Mouse (Mus musculus) liver, embryonic 12.5 days (tissue): ENCODE data around the gene Arhgap23. TPM values are rescaled to one million over a fixed set of nuclear protein-coding genes. Genes with fewer than 3 reads are reported as not detected.

Experiments
- ATAC-seq: fragments of 200-750 bp; cut with Nextera tagmentation; 2 replicates; pipeline ENCODE4 v1.8.0; 2017; ENCODE audit warnings: moderate number of reproducible peaks, mild to moderate bottlenecking, moderate library complexity
- H3K27ac ChIP-seq: fragments of 300-500 bp; sonication (generic); 2 replicates; pipeline ENCODE4 v1.5.1; 2016; ENCODE audit warnings: mild to moderate bottlenecking
- H3K27me3 ChIP-seq: fragments of 300-500 bp; sonication (generic); replicated peaks from 2 replicates; pipeline ENCODE4 v1.6.1; 2016; ENCODE audit warnings: mild to moderate bottlenecking, moderate library complexity
- H3K36me3 ChIP-seq: fragments of 300-500 bp; sonication (generic); 2 replicates; pipeline ENCODE4 v1.6.1; 2016; ENCODE audit warnings: mild to moderate bottlenecking, moderate library complexity
- H3K4me1 ChIP-seq: fragments of 300-500 bp; sonication (generic); 2 replicates; pipeline ENCODE4 v1.6.1; 2016
- H3K4me2 ChIP-seq: fragments of 300-500 bp; sonication (generic); 2 replicates; pipeline ENCODE4 v1.6.1; 2016; ENCODE audit warnings: mild to moderate bottlenecking, moderate library complexity
- H3K4me3 ChIP-seq: fragments of 300-500 bp; sonication (generic); 2 replicates; pipeline ENCODE4 v1.5.1; 2016; ENCODE audit warnings: mild to moderate bottlenecking, moderate library complexity
- H3K9ac ChIP-seq: fragments of 300-500 bp; sonication (generic); 2 replicates; pipeline ENCODE4 v1.6.1; 2016; ENCODE audit warnings: mild to moderate bottlenecking, moderate library complexity
- H3K9me3 ChIP-seq: fragments of 300-500 bp; sonication (generic); replicated peaks from 2 replicates; pipeline ENCODE4 v1.6.1; 2016; ENCODE audit warnings: mild to moderate bottlenecking, moderate library complexity
- WGBS: fragments of 180-500 bp; shearing (Covaris S2); methylation state at CpG from one replicate; pipeline ENCODE4 v1.1.7; 2016; ENCODE audit not compliant: insufficient replicate concordance; 5-methylcytosine and 5-hydroxymethylcytosine counted together
- polyA plus RNA-seq: library from polyadenylated mRNA; unstranded; fragments of >200 nt; fragmentation: Nextera tagmentation; extraction: Ambion mirVana; gene quantifications from 2 replicates; pipeline ENCODE4 v1.2.1, GENCODE M21; 2016

Arhgap23 gene
- polyA plus RNA-seq, 1 experiment from 2014 or later, result 17.3 TPM

GRCm38 (mm10) chr11:97477431-97477830, 62.1 kb downstream of the Arhgap23 start:
- Histone ChIP-seq H3K4me2 (no peak overlapping the region), H3K9me3 (no peaks in the 10 kb centered on the region), H3K9ac (no peak overlapping the region), H3K4me1 (peaks cover 15% of the 10 kb centered on the region; the same call in 1 of the 2 replicates), H3K27ac (no peak overlapping the region), H3K27me3 (no peaks in the 10 kb centered on the region), H3K36me3 (peaks cover 100% of the 10 kb centered on the region), H3K4me3 (no peak overlapping the region)
- 90% methylated on average over 7 of the region's 7 CpGs for whole genome bisulfite sequencing
- no peak for ATAC-seq

DNA sequence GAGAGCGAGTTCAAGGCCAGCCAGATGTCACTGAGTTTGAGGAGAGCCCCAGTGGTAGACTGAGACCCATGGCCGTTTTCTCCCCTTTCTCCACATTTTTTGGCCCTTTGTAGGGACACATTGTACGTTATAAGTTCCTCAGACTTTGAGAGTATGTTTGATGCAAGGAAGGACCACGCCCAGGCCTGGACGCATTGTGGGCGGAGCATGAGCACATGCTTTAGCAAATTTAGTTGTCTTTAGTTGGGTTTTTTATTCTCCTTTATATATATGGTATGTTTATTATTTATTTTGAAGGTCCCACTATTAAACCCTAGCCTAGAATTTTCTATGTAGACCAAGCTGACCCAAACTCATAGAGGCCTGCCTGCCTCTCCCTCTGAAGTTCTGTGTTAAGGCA, 63.0 kb downstream of the Arhgap23 start:
- H3K27ac ChIP-seq, result no peak overlapping the region
- H3K9ac ChIP-seq, result no peak overlapping the region
- H3K4me3 ChIP-seq, result no peak overlapping the region
- H3K9me3 ChIP-seq, result no peaks in the 10 kb centered on the region
- H3K36me3 ChIP-seq, result peaks cover 100% of the 10 kb centered on the region
- H3K4me1 ChIP-seq, result peaks cover 15% of the 10 kb centered on the region; the same call in 1 of the 2 replicates
- no peaks in the 10 kb centered on the region for H3K27me3 ChIP-seq
- no peak for ATAC-seq
- no peak overlapping the region for H3K4me2 ChIP-seq
- 74% methylated on average over 6 of the region's 6 CpGs for WGBS

- Histone ChIP-seq H3K9me3 (no peaks in the 10 kb centered on the region), H3K36me3 (peaks cover 100% of the 10 kb centered on the region), H3K4me1 (peaks cover 15% of the 10 kb centered on the region; the same call in 1 of the 2 replicates), H3K27ac (no peak overlapping the region), H3K9ac (no peak overlapping the region), H3K4me2 (no peak overlapping the region), H3K4me3 (no peak overlapping the region), H3K27me3 (no peaks in the 10 kb centered on the region)
- ATAC-seq, result no peak
- 85% methylated on average over 10 of the region's 10 CpGs for WGBS
Observed at GRCm38 (mm10) chr11:97479085-97479484, 63.8 kb downstream of the Arhgap23 start.

- Histone ChIP-seq H3K4me3 (no peak overlapping the region), H3K9ac (no peak overlapping the region), H3K4me2 (no peak overlapping the region), H3K27me3 (no peaks in the 10 kb centered on the region), H3K9me3 (no peaks in the 10 kb centered on the region), H3K36me3 (peaks cover 100% of the 10 kb centered on the region), H3K27ac (no peak overlapping the region), H3K4me1 (peaks cover 15% of the 10 kb centered on the region; the same call in 1 of the 2 replicates)
- 87% methylated on average over 8 of the region's 8 CpGs for WGBS
- no peak for ATAC-seq
Observed at GRCm38 (mm10) chr11:97479824-97480223, 64.5 kb downstream of the Arhgap23 start.

DNA sequence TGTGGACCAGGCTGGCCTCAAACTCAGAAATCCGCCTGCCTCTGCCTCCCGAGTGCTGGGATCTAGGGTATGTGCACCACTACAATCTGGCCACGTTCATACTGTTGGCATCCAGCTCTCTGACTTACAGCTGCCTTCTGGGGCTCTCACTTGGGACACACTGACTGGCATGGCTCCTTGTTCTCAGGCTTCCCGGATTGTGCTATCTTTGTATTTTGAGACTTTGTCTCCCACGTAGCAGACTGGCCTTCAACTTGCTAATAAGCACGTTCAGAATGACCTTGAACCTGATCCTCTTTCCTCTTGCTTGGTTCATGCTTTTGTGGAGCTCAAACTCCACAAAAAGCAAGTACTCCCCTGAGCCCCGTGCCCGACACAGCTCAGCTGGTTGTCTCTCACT, 70.3 kb downstream of the Arhgap23 start:
- H3K27ac ChIP-seq, result no peak overlapping the region
- H3K4me2 ChIP-seq, result no peak overlapping the region
- H3K27me3 ChIP-seq, result no peaks in the 10 kb centered on the region
- no peak for ATAC-seq
- H3K9me3 ChIP-seq, result no peaks in the 10 kb centered on the region
- no peaks in the 10 kb centered on the region for H3K4me1 ChIP-seq
- H3K36me3 ChIP-seq, result peaks cover 100% of the 10 kb centered on the region
- no peak overlapping the region for H3K9ac ChIP-seq
- WGBS, result 85% methylated on average over 8 of the region's 8 CpGs
- H3K4me3 ChIP-seq, result no peak overlapping the region

- no peak for ATAC-seq
- Histone ChIP-seq H3K27me3 (no peaks in the 10 kb centered on the region), H3K9me3 (no peaks in the 10 kb centered on the region), H3K27ac (no peak overlapping the region), H3K4me3 (no peak overlapping the region), H3K9ac (no peak overlapping the region), H3K4me2 (no peak overlapping the region), H3K36me3 (peaks cover 100% of the 10 kb centered on the region), H3K4me1 (no peaks in the 10 kb centered on the region)
- WGBS, result 79% methylated on average over 3 of the region's 3 CpGs
Observed at GRCm38 (mm10) chr11:97487656-97488055, 72.3 kb downstream of the Arhgap23 start.

DNA sequence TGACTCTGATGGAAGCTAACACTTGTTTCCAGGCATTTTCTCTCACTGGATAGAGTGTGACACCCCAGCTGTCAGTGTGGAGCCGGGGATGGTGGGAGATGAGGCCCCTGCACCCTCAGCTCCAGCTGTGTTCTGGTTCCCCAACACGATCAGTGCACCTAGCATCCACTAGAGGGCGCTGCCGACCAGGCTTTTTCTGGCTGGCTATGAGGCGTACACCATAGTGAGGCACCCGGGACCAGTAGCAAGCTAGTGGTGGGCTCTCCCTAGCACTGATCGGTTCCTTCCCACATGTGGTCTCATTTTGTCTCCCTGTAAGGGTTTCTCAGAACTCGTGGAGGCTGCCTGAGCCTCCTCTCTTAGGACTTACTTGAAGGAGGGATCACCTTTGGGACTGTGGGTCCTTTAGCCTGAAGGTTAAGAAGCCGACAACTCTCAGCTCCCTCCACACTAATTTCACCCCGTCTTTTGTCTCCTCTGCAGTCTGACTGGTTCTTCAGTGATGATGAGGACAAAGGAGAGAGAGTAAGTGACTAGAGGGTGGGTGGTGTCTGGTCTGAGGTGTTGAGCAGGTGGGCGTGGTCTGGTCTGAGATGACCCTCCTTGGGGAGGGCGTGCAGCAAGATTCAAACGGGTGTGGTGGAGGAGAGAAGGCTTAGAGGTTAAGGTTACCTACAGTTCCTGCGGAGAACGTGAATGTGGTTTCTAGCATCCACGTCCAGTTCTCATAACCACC, 74.4 kb downstream of the Arhgap23 start:
- no peak overlapping the region for H3K9ac ChIP-seq
- H3K36me3 ChIP-seq, result peaks cover 99% of the 10 kb centered on the region
- no peak overlapping the region for H3K27ac ChIP-seq
- WGBS, result 47% methylated on average over 16 of the region's 16 CpGs
- no peaks in the 10 kb centered on the region for H3K27me3 ChIP-seq
- ATAC-seq, result 0 out of 2 replicates have a peak, but pooled peaks have one; percentile 27
- no peak overlapping the region for H3K4me2 ChIP-seq
- no peaks in the 10 kb centered on the region for H3K9me3 ChIP-seq
- no peak overlapping the region for H3K4me3 ChIP-seq
- no peaks in the 10 kb centered on the region for H3K4me1 ChIP-seq

DNA sequence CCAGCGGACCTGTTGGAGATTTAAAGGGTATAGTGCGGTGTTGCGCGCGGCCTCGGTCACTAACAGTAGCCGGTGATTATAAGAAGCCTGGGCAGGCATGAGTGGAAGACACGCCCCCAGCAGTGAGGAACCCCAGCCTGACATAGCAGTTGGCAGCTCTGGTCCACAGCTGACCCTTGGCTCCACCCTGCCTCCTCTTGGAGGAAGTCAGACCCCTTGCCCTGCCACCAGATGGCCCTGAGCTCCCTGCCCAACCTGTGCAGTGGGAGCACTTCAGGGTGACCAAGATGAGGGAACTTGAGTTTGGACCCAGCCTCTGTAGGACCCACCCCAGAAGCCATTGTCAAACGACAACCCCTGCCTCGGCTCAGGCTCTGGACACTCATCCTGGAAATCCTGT, 76.3 kb downstream of the Arhgap23 start:
- H3K4me3 ChIP-seq, result no peak overlapping the region
- no peak overlapping the region for H3K4me2 ChIP-seq
- H3K36me3 ChIP-seq, result peaks cover 99% of the 10 kb centered on the region
- WGBS, result 91% methylated on average over 10 of the region's 10 CpGs
- no peaks in the 10 kb centered on the region for H3K9me3 ChIP-seq
- H3K27me3 ChIP-seq, result no peaks in the 10 kb centered on the region
- no peak overlapping the region for H3K9ac ChIP-seq
- no peak for ATAC-seq
- no peak overlapping the region for H3K27ac ChIP-seq
- H3K4me1 ChIP-seq, result no peaks in the 10 kb centered on the region

GRCm38 (mm10) chr11:97492836-97493235, 77.5 kb downstream of the Arhgap23 start:
- no peak for ATAC-seq
- Histone ChIP-seq H3K9me3 (no peaks in the 10 kb centered on the region), H3K36me3 (peaks cover 99% of the 10 kb centered on the region), H3K4me3 (no peak overlapping the region), H3K9ac (no peak overlapping the region), H3K4me2 (no peak overlapping the region), H3K27me3 (no peaks in the 10 kb centered on the region), H3K27ac (no peak overlapping the region), H3K4me1 (no peaks in the 10 kb centered on the region)
- WGBS, result 83% methylated on average over 3 of the region's 3 CpGs

- H3K27me3 ChIP-seq, result peaks cover 21% of the 10 kb centered on the region
- no peaks in the 10 kb centered on the region for H3K9me3 ChIP-seq
- peaks cover 99% of the 10 kb centered on the region for H3K36me3 ChIP-seq
- 88% methylated on average over 4 of the region's 4 CpGs for WGBS
- no peak for ATAC-seq
- H3K4me3 ChIP-seq, result no peak overlapping the region
- H3K4me2 ChIP-seq, result no peak overlapping the region
- peaks cover 14% of the 10 kb centered on the region; the same call in 1 of the 2 replicates for H3K4me1 ChIP-seq
- H3K27ac ChIP-seq, result no peak overlapping the region
- H3K9ac ChIP-seq, result no peak overlapping the region
Observed at GRCm38 (mm10) chr11:97497543-97497942, 82.2 kb downstream of the Arhgap23 start.

DNA sequence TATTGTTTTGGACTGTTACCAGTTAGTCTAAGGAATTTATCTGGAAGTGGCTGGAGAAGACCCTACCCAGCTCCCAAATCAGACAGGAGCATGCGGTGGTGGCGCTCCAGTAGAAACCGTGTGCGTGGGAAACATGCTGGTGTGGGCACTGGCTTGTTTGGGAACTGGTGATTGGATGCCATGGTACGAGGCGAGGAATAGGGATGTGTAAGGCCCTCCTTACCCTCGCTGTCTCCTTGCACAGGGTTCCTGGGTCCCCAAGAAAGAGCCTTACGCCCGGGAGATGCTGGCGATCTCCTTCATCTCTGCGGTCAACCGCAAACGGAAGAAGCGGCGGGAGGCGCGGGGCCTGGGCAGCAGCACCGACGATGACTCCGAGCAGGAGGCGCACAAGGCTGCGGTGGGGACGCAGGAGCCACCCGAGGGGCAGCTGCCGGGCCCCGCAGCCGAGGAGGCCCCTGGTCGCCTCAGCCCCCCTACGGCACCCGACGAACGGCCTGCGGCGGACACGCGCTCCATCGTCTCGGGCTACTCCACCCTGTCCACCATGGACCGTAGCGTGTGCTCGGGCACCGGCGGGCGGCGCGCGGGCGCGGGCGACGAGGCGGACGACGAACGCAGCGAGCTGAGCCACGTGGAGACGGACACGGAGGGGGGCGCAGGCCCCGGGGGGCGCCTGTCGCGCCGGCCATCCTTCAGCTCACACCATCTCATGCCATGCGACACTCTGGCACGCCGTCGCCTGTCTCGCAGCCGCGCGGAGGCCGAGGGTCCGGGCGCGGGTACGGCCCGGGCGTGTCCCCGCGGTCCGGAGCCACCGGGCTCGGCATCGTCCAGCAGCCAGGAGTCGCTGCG, 84.8 kb downstream of the Arhgap23 start, which contains the start of gene 4933428G20Rik:
Gene 4933428G20Rik (minus strand): TSS at position 476 of the 855 bp plus-strand sequence.
- Histone ChIP-seq H3K9me3 (no peaks in the 10 kb centered on the region), H3K4me1 (peaks cover 14% of the 10 kb centered on the region; the same call in 1 of the 2 replicates), H3K36me3 (peaks cover 75% of the 10 kb centered on the region), H3K4me2 (peak within 1 kb of the TSS; percentile 49), H3K27ac (no peak within 1 kb of the TSS), H3K4me3 (peak within 1 kb of the TSS; percentile 18), H3K27me3 (peaks cover 26% of the 10 kb centered on the region), H3K9ac (no peak within 1 kb of the TSS)
- ATAC-seq, result no peak
- WGBS, result 65% methylated on average over 88 of the region's 88 CpGs
